Mouse (Mus musculus) hematopoietic multipotent progenitor cell, adult 10-12 weeks (in vitro differentiated cells): ENCODE measurements around the gene Syne1. TPM values are rescaled to one million over a fixed set of nuclear protein-coding genes. Genes with fewer than 3 reads are reported as not detected.

Experiments
- polyA plus RNA-seq: library from polyadenylated mRNA; stranded (reverse); fragments of >175 nt; gene quantifications from 2 replicates; pipeline ENCODE4 v1.2.3, GENCODE M21; 2012; ENCODE audit warnings: low replicate concordance

Gene Syne1
- 11.2 and 12.2 TPM in 2 replicates for polyA plus RNA-seq

GRCm38 (mm10) chr10:5551382-5551781 lies at the start of gene Syne1:
Gene Syne1, minus strand, starts transcription at chr10:5551482.

GRCm38 (mm10) chr10:5593464-5593863 lies 42.2 kb upstream of the Syne1 start, which contains the start of gene Myct1:
Gene Myct1, plus strand, starts transcription at chr10:5593775.

GRCm38 (mm10) chr10:5068676-5069265 lies 482.5 kb downstream of the Syne1 start, which contains the start of gene Gm10097:
Gene Gm10097, plus strand, starts transcription at chr10:5069192.

Other genes starting within 250 kb of the Syne1 start
- 0.38 and 0.79 TPM in 2 replicates for gene Myct1, start 42.3 kb upstream of the Syne1 start, polyA plus RNA-seq
- not detected in 2 replicates for gene Vip, start 87.7 kb upstream of the Syne1 start, polyA plus RNA-seq